Comparison of ENCODE assay signal across 11 mouse cellular contexts in the genomic region with DNA sequence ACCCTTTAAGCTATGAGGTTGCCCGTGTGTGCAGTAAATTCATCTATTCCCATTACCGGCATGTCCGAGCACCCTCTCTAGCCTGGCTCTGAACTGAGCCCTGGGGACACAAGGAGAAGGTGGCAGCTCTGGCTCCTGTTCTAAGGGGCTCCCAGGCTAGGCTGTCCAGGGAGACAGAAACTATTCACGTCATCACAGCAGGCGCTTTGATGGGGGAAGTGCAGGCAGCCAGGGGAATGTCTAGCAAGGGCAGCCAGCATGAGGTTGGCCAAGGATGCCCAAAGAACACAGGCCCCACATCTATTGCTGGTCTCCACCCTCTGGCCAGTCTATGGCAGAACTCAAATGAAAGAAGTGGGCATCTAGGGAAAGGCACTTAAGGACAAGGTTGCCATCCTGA. TPM values are rescaled to one million over a fixed set of nuclear protein-coding genes. Genes with fewer than 3 reads are reported as not detected.
DNase-seq lines count a peak whose midpoint lies in the region; ATAC-seq and TF ChIP-seq lines count a peak whose summit lies in the region.
"Had no signal": no experiment of that assay in that cellular context is flagged by ENCODE, and none has a peak within 500 bp of the region (broad histone marks: within the 10 kb centered on the region; RNA-seq: fewer than 3 reads in every experiment).

No protein-coding gene starts in this region.

- peaks cover 36% of the 10 kb centered on the region for H3K4me1 ChIP-seq in neural tube, embryonic 11.5 days (ENCODE audit: control insufficient read depth, insufficient read depth, low read length)
- peaks cover 44% of the 10 kb centered on the region for H3K4me1 ChIP-seq in heart, embryonic 11.5 days (ENCODE audit: control insufficient read depth, insufficient read depth, low read length)
- H3K4me1 ChIP-seq in hindbrain, postnatal 0 days (ENCODE audit: insufficient read depth, low read length), result peaks cover 33% of the 10 kb centered on the region

- 61% methylated on average over 5 of the region's 5 CpGs for WGBS in neural tube, embryonic 11.5 days
- 76% methylated on average over 5 of the region's 5 CpGs for WGBS in heart, embryonic 11.5 days (ENCODE audit: insufficient replicate concordance)
- 29% methylated on average over 5 of the region's 5 CpGs for WGBS in hindbrain, postnatal 0 days

- DNase-seq in neural tube, embryonic 11.5 days (ENCODE audit: low spot score), result no peak
- no peak for DNase-seq in neural tube, embryonic 10.5 days (ENCODE audit: extremely low spot score, low spot score)
- DNase-seq in hindbrain, postnatal 0 days (ENCODE audit: low spot score), result no peak
- DNase-seq in embryo, embryonic 11 days, result no peak
- no peak for DNase-seq in adrenal gland, adult 18-20 months (ENCODE audit: low spot score in 2 of 2)
- no peak for DNase-seq in layer of hippocampus, adult 18-20 months (ENCODE audit: low spot score in 2 of 2)
- no peak for DNase-seq in kidney, postnatal 36 days
- DNase-seq: kidney, postnatal 4 days; left cerebral cortex, postnatal 4 days had no signal

- no peak overlapping the region; the same call in 1 of the 2 replicates for H3K9ac ChIP-seq in neural tube, embryonic 11.5 days (ENCODE audit: low read length)
- 0 out of 2 replicates have a peak overlapping the region, but pooled peaks have one; percentile 28 for H3K9ac ChIP-seq in heart, embryonic 11.5 days (ENCODE audit: low read depth, low read length)
- no peak overlapping the region for H3K9ac ChIP-seq in hindbrain, postnatal 0 days (replicated peaks; ENCODE audit: low read length)

- H3K4me3 ChIP-seq in neural tube, embryonic 11.5 days (ENCODE audit: low read depth, low read length), result no peak overlapping the region
- H3K4me3 ChIP-seq in heart, embryonic 11.5 days (ENCODE audit: low read depth, low read length), result no peak overlapping the region
- H3K4me3 ChIP-seq in hindbrain, postnatal 0 days (ENCODE audit: low read length), result no peak overlapping the region

- H3K27ac ChIP-seq in neural tube, embryonic 11.5 days (ENCODE audit: low read depth, low read length), result no peak overlapping the region; the same call in 1 of the 2 replicates
- 0 out of 2 replicates have a peak overlapping the region, but pooled peaks have one; percentile 18 for H3K27ac ChIP-seq in heart, embryonic 11.5 days (ENCODE audit: low read depth, low read length)
- H3K27ac ChIP-seq in hindbrain, postnatal 0 days, result peak overlapping the region; percentile 65; the same call in 1 of the 2 replicates

- H3K4me2 ChIP-seq in neural tube, embryonic 11.5 days (ENCODE audit: low read depth), result peak overlapping the region; percentile 99
- H3K4me2 ChIP-seq in heart, embryonic 11.5 days, result no peak overlapping the region
- peak overlapping the region; percentile 92 for H3K4me2 ChIP-seq in hindbrain, postnatal 0 days (ENCODE audit: low read depth, low read length)

- H3K36me3 ChIP-seq in neural tube, embryonic 11.5 days (ENCODE audit: control insufficient read depth, insufficient read depth, low read length), result peaks cover 13% of the 10 kb centered on the region
- peaks cover 6% of the 10 kb centered on the region; the same call in 1 of the 2 replicates for H3K36me3 ChIP-seq in heart, embryonic 11.5 days (ENCODE audit: control insufficient read depth, insufficient read depth, low read length)
- peaks cover 10% of the 10 kb centered on the region for H3K36me3 ChIP-seq in hindbrain, postnatal 0 days (ENCODE audit: insufficient read depth, low read length)

- H3K9me3 ChIP-seq in neural tube, embryonic 11.5 days (ENCODE audit: control insufficient read depth, low read length), result no peaks in the 10 kb centered on the region
- H3K9me3 ChIP-seq in heart, embryonic 11.5 days (replicated peaks; ENCODE audit: control insufficient read depth, low read length), result no peaks in the 10 kb centered on the region
- H3K9me3 ChIP-seq in hindbrain, postnatal 0 days (ENCODE audit: low read length), result no peaks in the 10 kb centered on the region

- no peak for TF ChIP-seq CTCF in hindbrain, postnatal 0 days (IDR thresholded peaks at IDR 0.05; ENCODE audit: low read depth)

- no peaks in the 10 kb centered on the region for H3K27me3 ChIP-seq in neural tube, embryonic 11.5 days (ENCODE audit: control insufficient read depth, insufficient read depth, low read length)
- H3K27me3 ChIP-seq in heart, embryonic 11.5 days (ENCODE audit: control insufficient read depth, insufficient read depth, low read length), result no peaks in the 10 kb centered on the region
- H3K27me3 ChIP-seq in hindbrain, postnatal 0 days (ENCODE audit: insufficient read depth, low read length), result no peaks in the 10 kb centered on the region
- H3K27me3 ChIP-seq: CH12.LX had no signal

- ATAC-seq in neural tube, embryonic 11.5 days (ENCODE audit: insufficient read depth, low FRiP score, low TSS enrichment), result no peak
- ATAC-seq in heart, embryonic 11.5 days (replicated peaks; ENCODE audit: insufficient number of reproducible peaks, low FRiP score, low TSS enrichment), result no peak
- ATAC-seq in hindbrain, postnatal 0 days, result no peak

RNA-seq across cellular contexts. Expression of gene Pcbp4, which starts 4.8 kb away (rescaled TPM):
- 267 and 278 TPM in 2 replicates for polyA plus RNA-seq in neural tube, embryonic 11.5 days (2014; fragmentation: Nextera tagmentation; extraction: Ambion mirVana)
- 77.0 and 80.4 TPM in 2 replicates for polyA plus RNA-seq in heart, embryonic 11.5 days (2014; fragmentation: Nextera tagmentation; extraction: Ambion mirVana)
- total RNA-seq in hindbrain, postnatal 0 days (2014; rRNA removed), result 623 and 719 TPM in 2 replicates
- 214 and 228 TPM in 2 replicates for polyA plus RNA-seq in hindbrain, postnatal 0 days (2015; fragmentation: Nextera tagmentation; extraction: Ambion mirVana)
- 10 to 100 TPM; 22.4 to 28.0 TPM for total RNA-seq in adrenal gland, adult 18-20 months (2021)
- total RNA-seq in layer of hippocampus, adult 18-20 months (2021), result 100 to 1,000 TPM; 186 to 198 TPM

RNA-seq across cellular contexts. Expression of gene Gpr62, which starts 7.8 kb away (rescaled TPM):
- 0.20 and 0.23 TPM in 2 replicates for polyA plus RNA-seq in neural tube, embryonic 11.5 days (2014; fragmentation: Nextera tagmentation; extraction: Ambion mirVana)
- 0.25 and 0.46 TPM in 2 replicates for polyA plus RNA-seq in heart, embryonic 11.5 days (2014; fragmentation: Nextera tagmentation; extraction: Ambion mirVana)
- 1.9 and 3.1 TPM in 2 replicates for total RNA-seq in hindbrain, postnatal 0 days (2014; rRNA removed)
- 3.2 TPM in 2 replicates for polyA plus RNA-seq in hindbrain, postnatal 0 days (2015; fragmentation: Nextera tagmentation; extraction: Ambion mirVana)
- under 1 TPM; 0.20 to 0.29 TPM for total RNA-seq in adrenal gland, adult 18-20 months (2021)
- total RNA-seq in layer of hippocampus, adult 18-20 months (2021), result 10 to 100 TPM; 12.4 to 12.7 TPM

RNA-seq across cellular contexts. Expression of gene Abhd14a, which starts 10.4 kb away (rescaled TPM):
- polyA plus RNA-seq in neural tube, embryonic 11.5 days (2014; fragmentation: Nextera tagmentation; extraction: Ambion mirVana), result 33.9 and 38.6 TPM in 2 replicates
- 41.2 and 41.9 TPM in 2 replicates for polyA plus RNA-seq in heart, embryonic 11.5 days (2014; fragmentation: Nextera tagmentation; extraction: Ambion mirVana)
- total RNA-seq in hindbrain, postnatal 0 days (2014; rRNA removed), result 59.6 and 62.1 TPM in 2 replicates
- polyA plus RNA-seq in hindbrain, postnatal 0 days (2015; fragmentation: Nextera tagmentation; extraction: Ambion mirVana), result 66.8 and 69.2 TPM in 2 replicates
- 10 to 100 TPM; 18.3 to 21.3 TPM for total RNA-seq in adrenal gland, adult 18-20 months (2021)
- 10 to 100 TPM; 32.1 to 34.9 TPM for total RNA-seq in layer of hippocampus, adult 18-20 months (2021)

RNA-seq across cellular contexts. Expression of gene Abhd14b, which starts 10.7 kb away (rescaled TPM):
- polyA plus RNA-seq in neural tube, embryonic 11.5 days (2014; fragmentation: Nextera tagmentation; extraction: Ambion mirVana), result 7.3 and 7.5 TPM in 2 replicates
- 4.7 and 5.0 TPM in 2 replicates for polyA plus RNA-seq in heart, embryonic 11.5 days (2014; fragmentation: Nextera tagmentation; extraction: Ambion mirVana)
- 20.6 and 26.8 TPM in 2 replicates for total RNA-seq in hindbrain, postnatal 0 days (2014; rRNA removed)
- polyA plus RNA-seq in hindbrain, postnatal 0 days (2015; fragmentation: Nextera tagmentation; extraction: Ambion mirVana), result 12.4 and 16.8 TPM in 2 replicates
- total RNA-seq in adrenal gland, adult 18-20 months (2021), result 10 to 100 TPM; 29.6 to 43.4 TPM
- total RNA-seq in layer of hippocampus, adult 18-20 months (2021), result 10 to 100 TPM; 11.6 to 12.2 TPM

RNA-seq across cellular contexts. Expression of gene Rrp9, which starts 17.8 kb away (rescaled TPM):
- 45.5 and 48.1 TPM in 2 replicates for polyA plus RNA-seq in neural tube, embryonic 11.5 days (2014; fragmentation: Nextera tagmentation; extraction: Ambion mirVana)
- 31.3 and 32.9 TPM in 2 replicates for polyA plus RNA-seq in heart, embryonic 11.5 days (2014; fragmentation: Nextera tagmentation; extraction: Ambion mirVana)
- total RNA-seq in hindbrain, postnatal 0 days (2014; rRNA removed), result 46.2 and 47.2 TPM in 2 replicates
- 38.3 and 39.0 TPM in 2 replicates for polyA plus RNA-seq in hindbrain, postnatal 0 days (2015; fragmentation: Nextera tagmentation; extraction: Ambion mirVana)
- 10 to 100 TPM; 32.7 to 47.8 TPM for total RNA-seq in adrenal gland, adult 18-20 months (2021)
- 10 to 100 TPM; 28.5 to 29.2 TPM for total RNA-seq in layer of hippocampus, adult 18-20 months (2021)

Comparison
In these comparisons a context has a peak if more than half of its experiments do, and no peak if none do; other contexts are left out.
1. RNA of gene Pcbp4, which starts 4.8 kb away (total RNA-seq): 623 to 719 TPM in hindbrain, postnatal 0 days and 186 to 198 TPM in layer of hippocampus, adult 18-20 months; 22.4 to 28.0 TPM in adrenal gland, adult 18-20 months; every median in the first group is over 4 times any median in the second.